Mouse (Mus musculus): ENCODE data around the gene Zfp697.
"Not testable (repeated sequence)": the region's sequence is repeated elsewhere in the genome, so short reads cannot be mapped to it uniquely, and the experiment has no call there.

The Zfp697 gene

GRCm38 (mm10) chr3:98524552-98524951 is 142.3 kb downstream of the Zfp697 start:
- not testable (repeated sequence) for DNase-seq

DNA sequence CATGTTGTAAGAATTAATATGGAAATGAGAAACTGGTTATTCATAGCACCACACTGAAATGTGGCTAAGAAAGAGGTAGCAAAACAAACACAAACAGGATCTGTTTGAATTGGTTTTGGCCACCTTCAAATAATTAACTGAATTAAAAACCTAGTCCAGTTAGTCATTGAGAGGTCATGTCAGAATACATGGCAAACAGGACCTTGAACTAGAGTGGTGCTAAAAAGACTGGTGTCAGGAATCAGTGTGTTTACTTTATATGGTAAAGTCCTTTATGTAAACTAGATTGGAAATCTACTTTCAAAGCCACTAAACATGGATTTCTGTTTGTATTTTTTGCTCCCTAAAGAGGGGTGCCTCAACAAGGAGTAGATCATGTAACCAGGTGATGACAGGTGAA is 142.7 kb downstream of the Zfp697 start:
- DNase-seq = not testable (repeated sequence)

- not testable (repeated sequence) for DNase-seq
These were observed 165.4 kb downstream of the Zfp697 start for GRCm38 (mm10) chr3:98547641-98548040.

GRCm38 (mm10) chr3:98548495-98548894 is 166.2 kb downstream of the Zfp697 start:
- not testable (repeated sequence) for DNase-seq

DNA sequence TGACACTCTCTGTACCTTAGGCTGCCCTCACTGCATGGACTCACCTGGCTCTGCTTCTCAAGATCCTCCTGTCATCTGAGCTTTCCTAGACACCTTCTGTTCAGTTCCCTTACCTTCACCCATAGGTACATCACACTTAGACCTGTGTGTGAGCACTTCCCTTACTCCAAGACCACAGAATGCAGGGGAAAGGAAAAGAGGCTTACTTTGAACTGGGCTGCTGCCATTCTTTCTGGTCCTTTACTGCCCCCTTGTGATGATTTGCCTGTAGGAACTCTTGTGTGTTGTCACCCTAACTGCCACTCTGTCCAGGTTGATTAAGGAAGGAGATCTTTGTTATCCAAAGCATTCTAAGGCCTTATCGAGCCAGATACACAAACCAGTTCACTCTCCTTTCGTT is 168.0 kb downstream of the Zfp697 start:
- not testable (repeated sequence) for DNase-seq

DNA sequence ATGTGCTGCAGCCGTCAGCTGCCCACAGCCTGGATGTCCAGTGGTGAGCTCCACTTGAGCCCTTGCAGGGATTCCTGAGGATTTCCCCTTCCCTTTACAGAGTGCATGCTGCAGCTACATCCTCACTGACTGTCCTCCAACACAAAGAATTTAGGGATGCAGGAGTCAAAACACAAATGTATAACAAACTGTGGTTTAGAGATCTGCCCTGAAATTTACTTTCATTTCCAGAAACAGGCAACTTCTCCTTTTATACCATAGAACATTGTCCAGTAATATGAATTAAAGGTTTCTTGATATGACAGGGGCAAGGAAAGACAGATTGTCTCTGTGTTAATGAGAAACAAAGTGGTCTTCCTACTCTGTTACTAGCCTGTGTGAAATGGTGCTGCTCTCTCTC is 168.6 kb downstream of the Zfp697 start:
- DNase-seq = not testable (repeated sequence)

GRCm38 (mm10) chr3:98560711-98561110 is 178.4 kb downstream of the Zfp697 start:
- not testable (repeated sequence) for DNase-seq

DNA sequence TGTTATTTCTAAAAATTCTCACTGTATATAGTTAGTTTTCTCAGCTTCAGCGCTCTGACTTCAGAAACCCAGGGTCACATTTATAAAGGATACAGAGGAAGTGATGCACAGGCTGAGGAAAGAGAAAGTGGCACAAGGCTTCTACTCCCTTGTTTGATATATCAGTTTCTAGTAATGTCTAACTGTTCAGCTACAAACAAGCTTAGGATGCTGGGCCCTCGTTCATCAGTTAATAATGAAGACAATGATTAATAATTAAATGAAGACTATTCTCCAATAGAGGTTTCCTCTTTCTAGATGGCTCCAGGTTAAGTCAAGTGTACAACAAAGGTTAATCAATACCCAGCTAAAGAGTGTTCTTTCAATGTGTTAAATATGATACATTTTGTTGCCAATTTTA is 181.6 kb downstream of the Zfp697 start:
- not testable (repeated sequence) for DNase-seq

- DNase-seq = not testable (repeated sequence)
These were observed 182.6 kb downstream of the Zfp697 start for GRCm38 (mm10) chr3:98564894-98565293.

DNA sequence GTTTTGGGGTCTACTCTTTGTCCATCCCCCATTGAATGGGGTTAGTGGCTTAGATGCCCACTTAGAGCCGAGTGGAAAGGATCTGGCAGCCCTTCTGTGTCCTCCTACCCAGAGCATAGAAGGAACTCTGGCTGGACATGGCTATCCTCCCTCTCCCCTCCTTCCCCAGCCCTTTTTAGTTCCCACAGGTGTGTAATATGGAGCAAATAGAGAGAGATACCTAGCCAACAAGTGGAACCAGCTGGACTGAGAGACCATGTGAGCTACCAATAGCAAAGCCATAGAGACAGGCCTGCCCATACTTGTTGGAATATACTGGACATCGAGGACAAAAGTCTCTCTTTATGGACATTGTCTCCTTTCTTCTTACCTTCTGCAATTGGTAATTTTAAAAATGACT is 185.5 kb downstream of the Zfp697 start:
- DNase-seq = not testable (repeated sequence)

GRCm38 (mm10) chr3:98581024-98581423 is 198.8 kb downstream of the Zfp697 start:
- DNase-seq = not testable (repeated sequence)

- not testable (repeated sequence) for DNase-seq
These were observed 199.9 kb downstream of the Zfp697 start for GRCm38 (mm10) chr3:98582202-98582601.

DNA sequence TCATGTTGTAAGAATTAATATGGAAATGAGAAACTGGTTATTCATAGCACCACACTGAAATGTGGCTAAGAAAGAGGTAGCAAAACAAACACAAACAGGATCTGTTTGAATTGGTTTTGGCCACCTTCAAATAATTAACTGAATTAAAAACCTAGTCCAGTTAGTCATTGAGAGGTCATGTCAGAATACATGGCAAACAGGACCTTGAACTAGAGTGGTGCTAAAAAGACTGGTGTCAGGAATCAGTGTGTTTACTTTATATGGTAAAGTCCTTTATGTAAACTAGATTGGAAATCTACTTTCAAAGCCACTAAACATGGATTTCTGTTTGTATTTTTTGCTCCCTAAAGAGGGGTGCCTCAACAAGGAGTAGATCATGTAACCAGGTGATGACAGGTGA is 200.4 kb downstream of the Zfp697 start:
- not testable (repeated sequence) for DNase-seq

DNA sequence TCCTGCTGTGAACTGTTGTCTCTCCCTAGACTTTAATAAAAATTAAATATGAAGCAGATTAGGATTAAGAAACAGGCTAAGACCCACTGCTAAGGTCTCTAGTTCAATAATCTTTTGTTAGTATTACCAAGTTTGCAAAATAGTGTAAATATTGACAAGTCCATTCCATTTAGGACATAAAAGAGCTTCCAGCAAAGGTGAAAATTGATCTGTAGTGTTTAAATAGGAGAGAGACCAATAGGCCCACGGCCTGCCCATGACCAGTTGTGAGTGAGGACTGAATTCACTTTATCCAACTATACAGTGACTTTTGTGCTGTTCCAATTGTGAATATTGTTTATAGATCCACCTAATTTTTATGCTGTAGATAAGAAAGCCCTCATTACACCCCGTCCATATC is 205.5 kb downstream of the Zfp697 start:
- DNase-seq = no peak

- no peak for DNase-seq
These were observed 206.4 kb downstream of the Zfp697 start, which contains the start of gene Gm10681 for GRCm38 (mm10) chr3:98588707-98589106. Gene Gm10681 (minus strand): TSS chr3:98588807.

- DNase-seq = not testable (repeated sequence)
These were observed 231.3 kb downstream of the Zfp697 start for GRCm38 (mm10) chr3:98613540-98613939.

DNA sequence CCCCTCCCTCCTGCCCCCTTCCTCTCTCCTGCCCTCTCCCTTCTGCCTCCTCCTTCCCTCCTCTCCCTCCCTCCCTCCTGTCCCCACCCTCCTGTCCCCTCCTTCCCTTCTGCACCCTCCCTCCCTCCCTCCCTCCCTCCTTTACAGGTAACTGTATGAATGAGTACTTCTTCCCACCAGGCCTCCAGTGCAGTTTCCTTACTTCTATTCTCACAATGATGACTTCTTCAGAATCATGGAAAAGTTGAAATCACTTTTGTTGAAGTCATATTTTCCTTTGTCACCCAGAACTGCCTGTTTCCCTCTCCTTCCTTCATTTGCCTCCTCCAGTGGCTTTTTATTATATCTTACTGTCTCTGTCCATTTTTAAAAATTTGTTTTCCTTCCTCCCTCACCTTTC is 231.7 kb downstream of the Zfp697 start:
- DNase-seq = no peak

- DNase-seq = not testable (repeated sequence)
These were observed 232.2 kb downstream of the Zfp697 start for GRCm38 (mm10) chr3:98614406-98614927.

DNA sequence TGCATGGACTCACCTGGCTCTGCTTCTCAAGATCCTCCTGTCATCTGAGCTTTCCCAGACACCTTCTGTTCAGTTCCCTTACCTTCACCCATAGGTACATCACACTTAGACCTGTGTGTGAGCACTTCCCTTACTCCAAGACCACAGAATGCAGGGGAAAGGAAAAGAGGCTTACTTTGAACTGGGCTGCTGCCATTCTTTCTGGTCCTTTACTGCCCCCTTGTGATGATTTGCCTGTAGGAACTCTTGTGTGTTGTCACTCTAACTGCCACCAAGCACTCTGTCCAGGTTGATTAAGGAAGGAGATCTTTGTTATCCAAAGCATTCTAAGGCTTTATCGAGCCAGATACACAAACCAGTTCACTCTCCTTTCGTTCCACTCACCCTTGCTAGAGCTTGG is 234.0 kb downstream of the Zfp697 start:
- not testable (repeated sequence) for DNase-seq

DNA sequence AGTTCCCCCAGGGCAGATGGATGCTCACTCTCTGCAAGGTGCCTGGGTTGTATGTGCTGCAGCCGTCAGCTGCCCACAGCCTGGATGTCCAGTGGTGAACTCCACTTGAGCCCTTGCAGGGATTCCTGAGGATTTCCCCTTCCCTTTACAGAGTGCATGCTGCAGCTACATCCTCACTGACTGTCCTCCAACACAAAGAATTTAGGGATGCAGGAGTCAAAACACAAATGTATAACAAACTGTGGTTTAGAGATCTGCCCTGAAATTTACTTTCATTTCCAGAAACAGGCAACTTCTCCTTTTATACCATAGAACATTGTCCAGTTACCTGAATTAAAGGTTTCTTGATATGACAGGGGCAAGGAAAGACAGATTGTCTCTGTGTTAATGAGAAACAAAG is 234.5 kb downstream of the Zfp697 start:
- not testable (repeated sequence) for DNase-seq

- DNase-seq = no peak
These were observed 247.4 kb downstream of the Zfp697 start for GRCm38 (mm10) chr3:98629633-98630032.

DNA sequence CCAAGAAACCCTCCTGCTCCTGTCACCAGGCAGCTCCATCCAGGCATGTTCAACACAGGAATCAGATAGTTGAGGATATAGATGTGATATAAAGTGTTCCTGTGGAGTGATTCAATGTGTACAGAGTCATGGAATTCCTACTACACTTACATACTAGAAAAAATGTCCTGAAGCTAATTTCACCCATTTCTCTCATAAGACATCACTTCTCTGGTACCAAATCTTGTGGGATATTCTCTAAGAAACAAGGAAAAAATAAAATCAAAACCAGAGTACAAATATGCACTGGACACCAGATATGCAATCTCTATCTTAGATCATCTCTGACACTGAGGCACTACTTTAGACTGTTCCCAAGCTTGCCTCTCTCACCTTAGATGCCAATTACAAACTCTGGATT is 247.9 kb downstream of the Zfp697 start, which contains the start of gene Hsd3b5:
Hsd3b5 (minus strand) TSS at position 101 of the 400 bp plus-strand sequence.
- no peak for DNase-seq

- DNase-seq = no peak
These were observed 252.9 kb downstream of the Zfp697 start for GRCm38 (mm10) chr3:98635145-98635544.

DNA sequence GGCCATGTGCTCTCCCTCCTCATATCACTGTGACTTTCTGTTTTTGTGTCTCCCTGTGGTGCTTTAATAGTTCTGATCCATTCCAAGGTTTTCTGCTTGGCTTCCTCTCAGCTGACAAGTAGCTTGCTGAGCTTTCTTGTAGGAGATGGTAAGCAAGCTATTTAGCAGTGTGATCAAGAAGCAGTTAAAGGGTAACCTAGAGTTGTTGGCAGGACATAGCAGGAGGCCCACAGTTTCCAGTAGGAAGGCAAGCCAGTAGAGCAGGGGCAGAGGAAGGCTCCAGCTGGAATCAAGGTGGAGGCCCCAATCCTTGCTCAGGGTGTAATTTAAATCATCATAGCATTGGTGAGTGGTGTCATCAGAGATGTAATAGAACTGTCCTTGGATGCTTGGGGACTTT is 298.5 kb downstream of the Zfp697 start:
- DNase-seq = no peak

GRCm38 (mm10) chr3:98682401-98682800 is 300.1 kb downstream of the Zfp697 start:
- no peak for DNase-seq
